Mouse (Mus musculus) heart, embryonic 11.5 days (tissue): ENCODE measurements around the gene Zfp827. TPM values are rescaled to one million over a fixed set of nuclear protein-coding genes. Genes with fewer than 3 reads are reported as not detected.

Source experiments
- ATAC-seq: fragments of 200-750 bp; cut with Nextera tagmentation; replicated peaks from 2 replicates; pipeline ENCODE4 v1.8.0; 2017; ENCODE audit warnings: moderate library complexity; ENCODE audit not compliant: insufficient number of reproducible peaks, low FRiP score, low TSS enrichment
- H3K27ac ChIP-seq: fragments of 300-500 bp; sonication (generic); 2 replicates; pipeline ENCODE4 v1.5.1; 2014; ENCODE audit warnings: mild to moderate bottlenecking, low read depth, low read length
- H3K27me3 ChIP-seq: fragments of 300-500 bp; sonication (generic); 2 replicates; pipeline ENCODE4 v1.6.1; 2014; ENCODE audit warnings: mild to moderate bottlenecking, low read length, mixed read lengths; ENCODE audit not compliant: control insufficient read depth, insufficient read depth
- H3K36me3 ChIP-seq: fragments of 300-500 bp; sonication (generic); 2 replicates; pipeline ENCODE4 v1.6.1; 2014; ENCODE audit warnings: mild to moderate bottlenecking, low read length, moderate library complexity, mixed read lengths; ENCODE audit not compliant: control insufficient read depth, insufficient read depth
- H3K4me1 ChIP-seq: fragments of 300-500 bp; sonication (generic); 2 replicates; pipeline ENCODE4 v1.6.1; 2014; ENCODE audit warnings: low read length; ENCODE audit not compliant: control insufficient read depth, insufficient read depth
- H3K4me2 ChIP-seq: fragments of 300-500 bp; sonication (generic); 2 replicates; pipeline ENCODE4 v1.6.1; 2014; ENCODE audit warnings: mild to moderate bottlenecking, moderate library complexity
- H3K4me3 ChIP-seq: fragments of 300-500 bp; sonication (generic); 2 replicates; pipeline ENCODE4 v1.5.1; 2014; ENCODE audit warnings: low read depth, low read length
- H3K9ac ChIP-seq: fragments of 300-500 bp; sonication (generic); 2 replicates; pipeline ENCODE4 v1.6.1; 2014; ENCODE audit warnings: mild to moderate bottlenecking, low read depth, low read length, moderate library complexity
- H3K9me3 ChIP-seq: fragments of 300-500 bp; sonication (generic); replicated peaks from 2 replicates; pipeline ENCODE4 v1.6.1; 2016; ENCODE audit warnings: low read length; ENCODE audit not compliant: control insufficient read depth
- WGBS: fragments of 180-500 bp; shearing (Covaris S2); extraction: QIAGEN DNeasy Blood & Tissue Kit; methylation state at CpG from one replicate; pipeline ENCODE4 v1.1.7; 2014; ENCODE audit not compliant: insufficient replicate concordance; 5-methylcytosine and 5-hydroxymethylcytosine counted together
- polyA plus RNA-seq: library from polyadenylated mRNA; unstranded; fragments of >200 nt; fragmentation: Nextera tagmentation; extraction: Ambion mirVana; gene quantifications from 2 replicates; pipeline ENCODE4 v1.2.1, GENCODE M21; 2014

Gene Zfp827
- polyA plus RNA-seq, 1 experiment from 2014 or later = 11.3 TPM

GRCm38 (mm10) chr8:79208691-79209640 is 180.7 kb downstream of the Zfp827 start:
- H3K4me2 ChIP-seq = peak overlapping the region; percentile 75
- H3K9me3 ChIP-seq = no peaks in the 10 kb centered on the region
- H3K9ac ChIP-seq = peak overlapping the region; percentile 76
- H3K4me1 ChIP-seq = peaks cover 22% of the 10 kb centered on the region
- H3K36me3 ChIP-seq = no peaks in the 10 kb centered on the region
- H3K27me3 ChIP-seq = no peaks in the 10 kb centered on the region
- H3K27ac ChIP-seq = peak overlapping the region; percentile 85
- ATAC-seq = peak; percentile 67
- no peak overlapping the region for H3K4me3 ChIP-seq
- 11% methylated on average over 15 of the region's 15 CpGs for WGBS

- Histone ChIP-seq H3K4me1 (peaks cover 22% of the 10 kb centered on the region), H3K4me2 (peak overlapping the region; percentile 75), H3K27me3 (no peaks in the 10 kb centered on the region), H3K4me3 (peak overlapping the region; percentile 34), H3K27ac (peak overlapping the region; percentile 85), H3K36me3 (no peaks in the 10 kb centered on the region), H3K9ac (peak overlapping the region; percentile 76), H3K9me3 (0 out of 2 replicates have a peak, but pooled peaks cover 3% of the 10 kb centered on the region)
- ATAC-seq = peak; percentile 64
- WGBS = 5% methylated on average over 27 of the region's 27 CpGs
Observed at GRCm38 (mm10) chr8:79209641-79210358, 181.6 kb downstream of the Zfp827 start.

GRCm38 (mm10) chr8:79211630-79212029 is 183.4 kb downstream of the Zfp827 start:
- Histone ChIP-seq H3K9me3 (0 out of 2 replicates have a peak, but pooled peaks cover 3% of the 10 kb centered on the region), H3K9ac (no peak overlapping the region), H3K4me1 (peaks cover 22% of the 10 kb centered on the region), H3K4me2 (no peak overlapping the region), H3K27me3 (no peaks in the 10 kb centered on the region), H3K4me3 (no peak overlapping the region), H3K27ac (no peak overlapping the region), H3K36me3 (no peaks in the 10 kb centered on the region)
- ATAC-seq = no peak
- 69% methylated on average over 9 of the region's 9 CpGs for WGBS

- Histone ChIP-seq H3K4me3 (no peak overlapping the region), H3K4me2 (no peak overlapping the region), H3K27ac (no peak overlapping the region), H3K27me3 (no peaks in the 10 kb centered on the region), H3K9ac (no peak overlapping the region), H3K4me1 (peaks cover 5% of the 10 kb centered on the region; the same call in 1 of the 2 replicates), H3K36me3 (no peaks in the 10 kb centered on the region), H3K9me3 (no peaks in the 10 kb centered on the region)
- ATAC-seq = no peak
- 64% methylated on average over 5 of the region's 5 CpGs for WGBS
Observed at GRCm38 (mm10) chr8:79222106-79222751, 194.0 kb downstream of the Zfp827 start.

- Histone ChIP-seq H3K4me3 (no peak overlapping the region), H3K9me3 (no peaks in the 10 kb centered on the region), H3K4me2 (no peak overlapping the region), H3K9ac (no peak overlapping the region), H3K36me3 (no peaks in the 10 kb centered on the region), H3K27ac (no peak overlapping the region), H3K27me3 (no peaks in the 10 kb centered on the region), H3K4me1 (peaks cover 5% of the 10 kb centered on the region; the same call in 1 of the 2 replicates)
- no peak; the same call in 1 of the 2 replicates for ATAC-seq
- WGBS = 49% methylated on average over 5 of the region's 5 CpGs
Observed at GRCm38 (mm10) chr8:79222752-79223141, 194.5 kb downstream of the Zfp827 start.

- Histone ChIP-seq H3K27me3 (no peaks in the 10 kb centered on the region), H3K4me1 (peaks cover 5% of the 10 kb centered on the region; the same call in 1 of the 2 replicates), H3K9ac (no peak overlapping the region), H3K36me3 (no peaks in the 10 kb centered on the region), H3K27ac (no peak overlapping the region), H3K4me2 (no peak overlapping the region), H3K9me3 (no peaks in the 10 kb centered on the region), H3K4me3 (no peak overlapping the region)
- ATAC-seq = no peak
- WGBS = 85% methylated on average over 9 of the region's 9 CpGs
Observed at GRCm38 (mm10) chr8:79224363-79224762, 196.1 kb downstream of the Zfp827 start.

- no peak overlapping the region for H3K27ac ChIP-seq
- ATAC-seq = no peak
- H3K27me3 ChIP-seq = no peaks in the 10 kb centered on the region
- WGBS = 67% methylated on average over 7 of the region's 7 CpGs
- H3K9me3 ChIP-seq = no peaks in the 10 kb centered on the region
- peaks cover 5% of the 10 kb centered on the region; the same call in 1 of the 2 replicates for H3K4me1 ChIP-seq
- no peak overlapping the region for H3K9ac ChIP-seq
- no peak overlapping the region for H3K4me3 ChIP-seq
- no peaks in the 10 kb centered on the region for H3K36me3 ChIP-seq
- no peak overlapping the region for H3K4me2 ChIP-seq
Observed at GRCm38 (mm10) chr8:79225586-79225985, 197.3 kb downstream of the Zfp827 start.

GRCm38 (mm10) chr8:79226046-79226445 is 197.8 kb downstream of the Zfp827 start:
- Histone ChIP-seq H3K36me3 (no peaks in the 10 kb centered on the region), H3K27ac (no peak overlapping the region), H3K27me3 (no peaks in the 10 kb centered on the region), H3K9me3 (no peaks in the 10 kb centered on the region), H3K4me3 (no peak overlapping the region), H3K4me1 (peaks cover 5% of the 10 kb centered on the region; the same call in 1 of the 2 replicates), H3K4me2 (no peak overlapping the region), H3K9ac (no peak overlapping the region)
- ATAC-seq = no peak
- WGBS = 83% methylated on average over 3 of the region's 3 CpGs
